Mouse (Mus musculus): ENCODE results near the gene Fam229b.

Fam229b gene

DNA sequence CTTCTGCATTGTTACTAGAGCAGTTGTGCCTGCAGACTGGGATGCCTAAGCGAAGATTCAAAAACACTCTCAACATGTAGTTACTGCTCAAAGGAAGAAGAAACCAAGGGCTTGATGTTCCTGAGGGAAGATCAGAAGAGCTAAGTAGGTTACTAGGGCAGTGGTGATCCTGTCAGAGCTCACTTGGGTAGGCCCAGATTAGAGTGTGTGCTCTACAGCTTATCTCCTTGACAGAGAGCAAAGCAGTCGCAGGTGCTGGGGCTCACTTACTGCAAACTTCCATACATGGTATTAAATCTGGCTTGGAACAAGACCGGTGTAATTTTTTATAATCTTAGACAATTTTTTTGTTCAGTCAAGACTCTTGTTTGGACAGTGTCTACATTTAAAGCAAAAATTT lies 4.1 kb upstream of the Fam229b start:
- no peak for DNase-seq (ENCODE audit: low read depth, low spot score)

DNA sequence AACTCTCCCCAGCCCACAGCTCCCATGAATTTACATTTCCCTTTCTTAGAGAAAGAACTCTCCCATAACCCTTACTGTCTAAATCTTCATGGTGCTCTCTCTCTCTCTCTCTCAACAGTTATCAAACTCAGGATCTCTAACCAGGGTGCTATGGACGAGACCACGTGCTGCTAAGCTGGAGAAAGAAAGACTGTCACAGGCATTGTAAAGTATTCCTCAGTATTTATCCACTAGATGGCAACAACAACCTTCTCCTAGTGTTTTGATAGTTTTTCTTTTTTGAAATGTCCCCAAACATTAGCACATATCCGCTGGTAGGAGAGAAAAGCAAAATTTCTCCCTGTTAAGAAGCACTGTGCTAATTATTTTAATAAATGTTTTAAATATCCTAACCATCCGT lies 12.3 kb downstream of the Fam229b start:
- DNase-seq (ENCODE audit: low read depth, low spot score) = no peak

DNA sequence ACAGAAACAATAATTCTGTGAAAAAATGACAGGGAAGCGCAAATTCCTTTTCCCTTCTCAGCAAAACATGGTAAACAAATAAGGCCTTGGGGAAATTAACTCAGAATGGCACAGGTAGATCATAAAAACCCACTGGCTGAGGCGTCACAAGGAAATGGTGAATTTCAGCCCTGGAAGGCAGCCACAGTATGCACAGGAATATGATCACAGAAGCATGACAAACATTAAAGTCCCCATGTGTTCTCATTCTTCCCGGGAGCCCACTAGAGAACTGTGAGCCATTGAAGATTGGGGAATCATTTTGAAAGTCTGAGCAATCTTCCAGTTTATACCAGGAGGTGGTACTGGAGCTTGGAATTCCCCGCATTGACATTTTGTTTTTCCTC lies 24.2 kb downstream of the Fam229b start:
- no peak for DNase-seq (ENCODE audit: low read depth, low spot score)

DNA sequence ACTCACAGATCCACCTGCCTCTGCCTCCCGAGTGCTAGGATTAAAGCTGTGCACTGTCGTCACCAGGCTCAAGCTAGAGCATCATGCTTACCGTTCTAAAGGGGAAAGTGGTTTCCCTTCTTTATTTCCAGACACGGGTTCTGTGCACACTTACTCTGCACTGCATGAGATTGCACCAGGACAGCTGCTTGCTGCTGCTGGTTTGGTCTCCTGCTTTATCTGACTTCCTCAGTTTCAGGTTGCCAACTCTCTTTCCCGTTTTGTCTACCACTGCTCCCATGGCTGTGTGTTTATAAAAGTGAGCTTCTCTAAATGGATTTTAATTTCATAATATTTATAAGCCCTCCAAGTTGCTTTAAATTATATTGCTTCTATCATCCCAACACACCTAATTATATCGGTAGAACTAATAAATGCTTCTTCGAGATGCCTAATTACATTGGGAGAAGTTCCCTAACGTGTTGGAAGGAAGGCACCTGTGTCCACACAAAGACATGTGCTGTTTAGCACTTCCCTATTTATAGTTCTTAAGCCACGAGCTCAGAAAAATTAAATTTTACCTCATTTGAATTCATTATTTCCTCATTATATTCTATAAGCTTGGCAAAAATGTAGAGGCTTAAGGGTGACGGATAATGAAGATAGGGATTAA lies 24.8 kb downstream of the Fam229b start:
- no peak for DNase-seq (ENCODE audit: low read depth, low spot score)

DNA sequence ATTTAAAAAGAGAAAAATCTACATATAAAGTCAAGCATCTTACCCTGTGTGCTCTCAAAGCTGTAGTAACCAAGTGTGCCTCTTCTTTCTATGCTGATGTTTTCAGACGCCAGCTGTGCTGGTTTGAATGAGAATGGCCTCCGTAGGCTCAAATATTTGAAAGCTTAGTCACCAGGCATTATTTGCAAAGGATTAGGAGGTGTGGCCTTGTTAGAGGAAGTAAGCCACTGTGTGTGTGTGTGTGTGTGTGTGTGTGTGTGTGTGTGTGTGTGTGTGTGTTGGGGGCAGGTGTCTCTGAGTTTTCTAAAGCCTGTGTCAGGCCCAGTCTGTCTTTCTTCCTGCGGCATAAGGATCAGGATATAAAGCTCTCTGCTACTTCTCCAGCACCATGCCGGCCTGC lies 26.8 kb downstream of the Fam229b start:
- DNase-seq (ENCODE audit: low read depth, low spot score) = no peak

DNA sequence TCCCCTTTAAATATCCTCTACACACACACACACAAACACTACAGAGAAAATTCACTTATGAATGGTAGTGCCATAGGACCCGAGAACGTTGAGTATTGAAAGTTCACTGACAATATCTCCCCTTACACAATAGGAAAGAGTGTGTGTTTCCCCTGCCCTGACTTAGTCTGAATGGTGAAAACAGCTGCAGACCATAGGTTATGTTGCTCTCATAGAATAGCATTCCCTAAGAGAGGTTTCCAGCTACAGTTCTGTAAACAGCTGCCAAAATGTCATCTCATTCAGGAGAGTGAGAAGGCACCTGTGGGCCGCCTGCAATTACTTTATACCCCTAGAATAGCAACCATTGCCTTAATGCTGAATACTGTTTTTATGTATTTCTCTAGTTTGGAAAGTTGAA lies 27.3 kb downstream of the Fam229b start:
- DNase-seq (ENCODE audit: low read depth, low spot score) = no peak

DNA sequence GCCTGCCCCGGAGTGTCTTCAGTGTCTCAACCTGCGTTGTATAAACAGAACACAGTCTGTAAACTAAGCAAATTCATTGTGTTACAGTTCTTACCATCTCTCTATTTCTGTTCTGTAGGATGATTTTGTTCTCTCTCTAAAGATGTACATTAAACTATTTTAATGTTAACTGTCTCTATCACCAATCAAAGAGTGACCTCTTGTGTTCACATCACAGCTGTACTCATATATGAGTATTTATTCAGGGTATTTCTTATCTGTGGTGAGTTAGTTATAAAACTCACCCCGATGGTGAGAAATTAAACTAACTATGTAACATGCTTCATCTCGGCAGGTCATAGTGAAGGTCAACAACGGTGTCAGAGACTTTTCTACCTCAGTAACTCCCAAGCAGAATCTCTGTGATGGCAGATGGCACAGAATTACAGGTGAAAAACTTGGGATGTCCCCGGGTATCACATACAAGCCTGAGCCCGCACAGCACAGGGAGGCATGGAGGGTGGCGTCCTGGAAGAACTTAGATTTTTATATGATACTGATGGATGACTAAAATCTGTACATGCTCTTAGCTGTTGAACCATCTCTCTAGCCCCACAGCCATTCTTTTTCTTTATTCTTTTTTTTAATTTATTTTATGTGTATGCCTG lies 28.8 kb downstream of the Fam229b start:
- DNase-seq (ENCODE audit: low read depth, low spot score) = no peak

DNA sequence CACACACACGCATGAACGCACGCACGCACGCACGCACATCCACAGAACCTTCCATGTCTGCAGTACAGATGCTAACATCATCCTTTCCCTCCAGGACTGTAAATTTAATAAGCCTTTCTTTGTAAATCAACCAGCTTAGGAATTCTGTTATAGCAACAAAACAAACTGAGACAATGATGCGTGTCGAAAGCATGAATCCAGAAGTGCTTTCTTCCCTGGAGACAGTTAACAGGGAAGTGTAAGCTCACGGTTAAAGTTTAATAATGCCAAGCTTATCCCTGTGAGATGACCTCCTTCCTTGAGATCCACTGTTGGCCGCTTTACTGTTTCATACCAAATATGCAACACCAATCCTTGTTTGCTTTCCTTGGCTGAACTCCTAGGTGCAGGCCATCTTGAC lies 35.0 kb downstream of the Fam229b start:
- DNase-seq (ENCODE audit: low read depth, low spot score) = no peak

DNA sequence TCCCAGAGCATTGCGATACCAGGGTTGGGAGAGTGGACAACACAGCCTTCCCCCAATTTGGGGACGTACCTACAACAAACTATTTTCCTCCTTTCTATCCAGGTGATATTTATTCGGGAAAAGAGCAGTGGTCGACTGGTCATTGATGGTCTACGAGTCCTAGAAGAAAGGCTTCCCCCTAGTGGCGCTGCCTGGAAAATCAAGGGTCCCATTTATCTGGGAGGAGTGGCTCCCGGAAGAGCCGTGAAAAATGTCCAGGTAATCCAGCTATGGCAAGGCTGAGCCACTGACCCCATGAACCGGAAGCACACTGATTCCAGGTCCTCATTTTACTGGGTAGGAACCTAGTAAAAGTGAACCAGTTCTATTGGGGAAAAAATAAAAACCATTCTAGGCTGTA lies 36.7 kb downstream of the Fam229b start:
- DNase-seq (ENCODE audit: low read depth, low spot score) = no peak

DNA sequence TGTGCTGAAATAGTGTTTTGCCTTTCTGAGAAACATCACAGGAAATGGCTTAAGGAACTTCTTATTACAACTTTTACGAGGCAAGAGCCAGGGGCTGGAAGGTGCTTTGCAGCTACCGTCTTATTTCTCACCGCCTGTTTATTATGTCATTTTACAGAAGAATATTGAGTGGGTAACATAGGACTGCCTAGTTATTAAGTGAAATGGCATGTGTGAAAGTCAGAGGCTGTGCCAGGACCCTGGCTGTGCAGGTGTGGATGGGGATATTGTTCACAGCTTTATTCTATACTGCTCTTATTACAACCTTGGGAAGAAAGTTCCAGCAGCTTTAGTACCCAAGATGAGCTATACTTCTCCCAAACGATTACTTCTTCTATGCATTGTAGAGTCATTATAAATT lies 61.7 kb downstream of the Fam229b start:
- no peak for DNase-seq (ENCODE audit: low read depth, low spot score)

All from skeletal muscle tissue, adult 2 months (tissue).